Mouse (Mus musculus) myocyte (in vitro differentiated cells): ENCODE results near the gene Glipr1.

ENCODE experiments used
- E2F4 ChIP-seq: IDR thresholded peaks from one replicate; pipeline ENCODE4 v1.6.1; 2011; ENCODE audit warnings: mild to moderate bottlenecking, control low read depth, moderate library complexity; ENCODE audit not compliant: insufficient read depth
- MYOD1 ChIP-seq, 3 experiments: IDR thresholded peaks; one replicate each; pipeline ENCODE4 v1.6.1; 2011; ENCODE audit warnings: control low read depth in 2 of 3, low read depth in 2 of 3, mild to moderate bottlenecking in 2 of 3, moderate library complexity in 1 of 3; ENCODE audit not compliant: insufficient read length in 2 of 3, control insufficient read depth in 1 of 3
- MYOG ChIP-seq, 3 experiments: IDR thresholded peaks; one replicate each; pipeline ENCODE4 v1.6.1; 2011; ENCODE audit warnings: control low read depth in 2 of 3, low read depth in 2 of 3, mild to moderate bottlenecking in 2 of 3; ENCODE audit not compliant: insufficient read length in 2 of 3, control insufficient read depth in 1 of 3, insufficient read depth in 1 of 3
- POLR2A ChIP-seq: IDR thresholded peaks from one replicate; pipeline ENCODE4 v1.6.1; 2011; ENCODE audit warnings: low read depth, mild to moderate bottlenecking, control low read depth, moderate library complexity; ENCODE audit not compliant: insufficient read length
- POLR2AphosphoS2 ChIP-seq: IDR thresholded peaks from one replicate; pipeline ENCODE4 v1.6.1; 2011; ENCODE audit warnings: low read depth, control low read depth; ENCODE audit not compliant: insufficient read length
- TCF12 ChIP-seq: IDR thresholded peaks from one replicate; pipeline ENCODE4 v1.6.1; 2011; ENCODE audit warnings: mild to moderate bottlenecking, control low read depth; ENCODE audit not compliant: poor library complexity, insufficient read depth, severe bottlenecking

GRCm38 (mm10) chr10:111957271-111958045, 45.0 kb downstream of the Glipr1 start:
- TF ChIP-seq MYOD1 (IDR thresholded peaks at IDR 0.05; ENCODE audit: control insufficient read depth in 1 of 3, insufficient read length in 2 of 3, low read depth in 2 of 3) (no peak), E2F4 (no peak), TCF12 (no peak), MYOG (IDR thresholded peaks at IDR 0.05; ENCODE audit: control insufficient read depth in 1 of 3, insufficient read depth in 1 of 3, insufficient read length in 2 of 3, low read depth in 2 of 3) (no peak), POLR2A (no peak), POLR2AphosphoS2 (no peak)
